Mouse (Mus musculus) small intestine, adult 2 months (tissue): ENCODE measurements around the gene Rps29.

Experiments used
- CTCF ChIP-seq: fragments of 200-500 bp; IDR thresholded peaks from 2 replicates; pipeline ENCODE4 v1.5.1; 2012; ENCODE audit warnings: low read depth, mild to moderate bottlenecking, control low read depth, inconsistent platforms, low read length, moderate library complexity, mixed read lengths; ENCODE audit not compliant: insufficient replicate concordance, insufficient read length; ENCODE audit errors: extremely low read depth
- POLR2A ChIP-seq: fragments of 200-500 bp; IDR thresholded peaks from 2 replicates; pipeline ENCODE4 v1.6.1; 2012; ENCODE audit warnings: low read depth, mild to moderate bottlenecking, control low read depth, inconsistent platforms, low read length, moderate library complexity

GRCm38 (mm10) chr12:69207926-69208325 lies 48.9 kb upstream of the Rps29 start:
- TF ChIP-seq POLR2A: no peak
- no peak for TF ChIP-seq CTCF
